ENCODE assay signal across 8 mouse cellular contexts in genomic region chr16:18108221-18108966, GRCm38 (mm10). TPM values are rescaled to one million over a fixed set of nuclear protein-coding genes. Genes with fewer than 3 reads are reported as not detected.
A peak's percentile ranks its signal among the peaks of the same experiment; 100 is the strongest.
DNase-seq lines count a peak whose midpoint lies in the region; ATAC-seq and TF ChIP-seq lines count a peak whose summit lies in the region.

No protein-coding gene starts in this region.

- H3K4me1 ChIP-seq in thymus, adult 2 months (replicated peaks; ENCODE audit: control insufficient read depth, insufficient read depth, low read length), result no peaks in the 10 kb centered on the region; the same call in 1 of the 2 replicates
- no peaks in the 10 kb centered on the region for H3K4me1 ChIP-seq in heart, embryonic 11.5 days (ENCODE audit: control insufficient read depth, insufficient read depth, low read length)
- no peaks in the 10 kb centered on the region for H3K4me1 ChIP-seq in kidney, embryonic 15.5 days
- no peaks in the 10 kb centered on the region for H3K4me1 ChIP-seq in liver, embryonic 13.5 days (replicated peaks)
- no peaks in the 10 kb centered on the region for H3K4me1 ChIP-seq in stomach, embryonic 16.5 days (ENCODE audit: control insufficient read depth, insufficient read depth, low read length)

- WGBS in thymus, adult 2 months, result 57% methylated on average over 5 of the region's 5 CpGs
- 52% methylated on average over 5 of the region's 5 CpGs for WGBS in heart, embryonic 11.5 days (ENCODE audit: insufficient replicate concordance)
- 56% methylated on average over 5 of the region's 5 CpGs for WGBS in kidney, embryonic 15.5 days
- 37% methylated on average over 5 of the region's 5 CpGs for WGBS in liver, embryonic 13.5 days (ENCODE audit: insufficient replicate concordance)
- 53% methylated on average over 5 of the region's 5 CpGs for WGBS in stomach, embryonic 16.5 days

- no peaks in the 10 kb centered on the region for H3K27me3 ChIP-seq in thymus, adult 2 months (ENCODE audit: control insufficient read depth, insufficient read depth, low read length)
- H3K27me3 ChIP-seq in heart, embryonic 11.5 days (ENCODE audit: control insufficient read depth, insufficient read depth, low read length), result no peaks in the 10 kb centered on the region
- H3K27me3 ChIP-seq in kidney, embryonic 15.5 days, result no peaks in the 10 kb centered on the region
- no peaks in the 10 kb centered on the region for H3K27me3 ChIP-seq in liver, embryonic 13.5 days
- H3K27me3 ChIP-seq in stomach, embryonic 16.5 days (ENCODE audit: control insufficient read depth, insufficient read depth, low read length), result no peaks in the 10 kb centered on the region

- DNase-seq in thymus, adult 2 months, result peak; percentile 54
- no peak for DNase-seq in thymus, adult 18-20 months
- DNase-seq in embryo, embryonic 10 days (ENCODE audit: low spot score), result peak; percentile 85
- no peak for DNase-seq in liver, embryonic 13.5 days
- peak; percentile 35 to 45 for DNase-seq in natural killer cell, adult 2 months (ENCODE audit: low spot score in 2 of 2)

- H3K36me3 ChIP-seq in thymus, adult 2 months (ENCODE audit: control insufficient read depth, insufficient read depth, low read length), result no peaks in the 10 kb centered on the region
- no peaks in the 10 kb centered on the region for H3K36me3 ChIP-seq in heart, embryonic 11.5 days (ENCODE audit: control insufficient read depth, insufficient read depth, low read length)
- no peaks in the 10 kb centered on the region for H3K36me3 ChIP-seq in kidney, embryonic 15.5 days
- H3K36me3 ChIP-seq in liver, embryonic 13.5 days, result no peaks in the 10 kb centered on the region
- no peaks in the 10 kb centered on the region for H3K36me3 ChIP-seq in stomach, embryonic 16.5 days (ENCODE audit: control insufficient read depth, insufficient read depth, low read length)

- no peak for TF ChIP-seq POLR2A in thymus, adult 2 months (IDR thresholded peaks at IDR 0.05; ENCODE audit: control insufficient read depth, extremely low read depth, insufficient read depth, low read length, poor library complexity)

- H3K9me3 ChIP-seq in heart, embryonic 11.5 days (replicated peaks; ENCODE audit: control insufficient read depth, low read length), result peaks cover 8% of the 10 kb centered on the region; the same call in 1 of the 2 replicates
- H3K9me3 ChIP-seq in kidney, embryonic 15.5 days (replicated peaks), result peaks cover 3% of the 10 kb centered on the region; the same call in 1 of the 2 replicates
- peaks cover 4% of the 10 kb centered on the region; the same call in 1 of the 2 replicates for H3K9me3 ChIP-seq in liver, embryonic 13.5 days (replicated peaks)
- no peaks in the 10 kb centered on the region; the same call in 1 of the 2 replicates for H3K9me3 ChIP-seq in stomach, embryonic 16.5 days (replicated peaks; ENCODE audit: control insufficient read depth, low read length)

- peak; percentile 68; the same call in 1 of the 2 replicates for TF ChIP-seq CTCF in thymus, adult 2 months (IDR thresholded peaks at IDR 0.05; ENCODE audit: borderline replicate concordance, control insufficient read depth, extremely low read depth, insufficient read depth, low read length, poor library complexity)

- peak; percentile 40; the same call in 1 of the 2 replicates for ATAC-seq in heart, embryonic 11.5 days (replicated peaks; ENCODE audit: insufficient number of reproducible peaks, low FRiP score, low TSS enrichment)
- ATAC-seq in kidney, embryonic 15.5 days (replicated peaks; ENCODE audit: low FRiP score), result peak; percentile 65
- ATAC-seq in liver, embryonic 13.5 days (ENCODE audit: low read depth), result peak; percentile 67
- ATAC-seq in stomach, embryonic 16.5 days (ENCODE audit: insufficient read depth, low FRiP score), result peak; percentile 68; the same call in 1 of the 2 replicates

- H3K4me3 ChIP-seq in thymus, adult 2 months (ENCODE audit: control insufficient read depth, insufficient read depth, low read length), result no peak overlapping the region
- no peak overlapping the region for H3K4me3 ChIP-seq in heart, embryonic 11.5 days (ENCODE audit: low read depth, low read length)
- H3K4me3 ChIP-seq in kidney, embryonic 15.5 days (replicated peaks), result no peak overlapping the region
- H3K4me3 ChIP-seq in liver, embryonic 13.5 days (replicated peaks), result no peak overlapping the region
- no peak overlapping the region for H3K4me3 ChIP-seq in stomach, embryonic 16.5 days (replicated peaks; ENCODE audit: low read length)

- H3K4me2 ChIP-seq in heart, embryonic 11.5 days, result no peak overlapping the region
- H3K4me2 ChIP-seq in kidney, embryonic 15.5 days, result no peak overlapping the region
- H3K4me2 ChIP-seq in liver, embryonic 13.5 days, result no peak overlapping the region
- H3K4me2 ChIP-seq in stomach, embryonic 16.5 days (ENCODE audit: low read depth, low read length), result no peak overlapping the region

- no peak overlapping the region for H3K27ac ChIP-seq in thymus, adult 2 months (ENCODE audit: control insufficient read depth, insufficient read depth, low read length)
- no peak overlapping the region for H3K27ac ChIP-seq in heart, embryonic 11.5 days (ENCODE audit: low read depth, low read length)
- no peak overlapping the region for H3K27ac ChIP-seq in kidney, embryonic 15.5 days
- H3K27ac ChIP-seq in liver, embryonic 13.5 days, result no peak overlapping the region
- H3K27ac ChIP-seq in stomach, embryonic 16.5 days (ENCODE audit: low read length), result no peak overlapping the region

- no peak overlapping the region for H3K9ac ChIP-seq in heart, embryonic 11.5 days (ENCODE audit: low read depth, low read length)
- no peak overlapping the region for H3K9ac ChIP-seq in kidney, embryonic 15.5 days
- H3K9ac ChIP-seq in liver, embryonic 13.5 days, result no peak overlapping the region
- H3K9ac ChIP-seq in stomach, embryonic 16.5 days (ENCODE audit: low read length), result no peak overlapping the region

RNA-seq across cellular contexts. Expression of gene Prodh, which starts 18.4 kb away (rescaled TPM):
- polyA plus RNA-seq in thymus, adult 2 months (2012; rRNA removed), result 74.1 and 84.2 TPM in 2 replicates
- polyA plus RNA-seq in heart, embryonic 11.5 days (2014; fragmentation: Nextera tagmentation; extraction: Ambion mirVana), result 8.0 TPM in 2 replicates
- polyA plus RNA-seq in kidney, embryonic 15.5 days (2015; fragmentation: Nextera tagmentation; extraction: Ambion mirVana), result 19.5 and 20.5 TPM in 2 replicates
- polyA plus RNA-seq in liver, embryonic 13.5 days (2015; fragmentation: Nextera tagmentation; extraction: Ambion mirVana), result 5.2 and 5.9 TPM in 2 replicates
- polyA plus RNA-seq in stomach, embryonic 16.5 days (2015; fragmentation: Nextera tagmentation; extraction: Ambion mirVana), result 15.3 and 17.8 TPM in 2 replicates

RNA-seq across cellular contexts. Expression of gene Rtn4r, which starts 19.0 kb away (rescaled TPM):
- 5.7 and 6.6 TPM in 2 replicates for polyA plus RNA-seq in thymus, adult 2 months (2012; rRNA removed)
- polyA plus RNA-seq in heart, embryonic 11.5 days (2014; fragmentation: Nextera tagmentation; extraction: Ambion mirVana), result 0.25 and 0.26 TPM in 2 replicates
- 2.6 and 3.6 TPM in 2 replicates for polyA plus RNA-seq in kidney, embryonic 15.5 days (2015; fragmentation: Nextera tagmentation; extraction: Ambion mirVana)
- polyA plus RNA-seq in liver, embryonic 13.5 days (2015; fragmentation: Nextera tagmentation; extraction: Ambion mirVana), result 0.33 and 0.56 TPM in 2 replicates
- 0.84 and 1.0 TPM in 2 replicates for polyA plus RNA-seq in stomach, embryonic 16.5 days (2015; fragmentation: Nextera tagmentation; extraction: Ambion mirVana)

RNA-seq across cellular contexts. Expression of gene Dgcr6, which starts 55.7 kb away (rescaled TPM):
- polyA plus RNA-seq in thymus, adult 2 months (2012; rRNA removed), result 110 and 117 TPM in 2 replicates
- polyA plus RNA-seq in heart, embryonic 11.5 days (2014; fragmentation: Nextera tagmentation; extraction: Ambion mirVana), result 64.3 and 64.7 TPM in 2 replicates
- 93.2 and 105 TPM in 2 replicates for polyA plus RNA-seq in kidney, embryonic 15.5 days (2015; fragmentation: Nextera tagmentation; extraction: Ambion mirVana)
- 29.0 and 29.1 TPM in 2 replicates for polyA plus RNA-seq in liver, embryonic 13.5 days (2015; fragmentation: Nextera tagmentation; extraction: Ambion mirVana)
- 67.7 and 69.2 TPM in 2 replicates for polyA plus RNA-seq in stomach, embryonic 16.5 days (2015; fragmentation: Nextera tagmentation; extraction: Ambion mirVana)

Comparison
In these comparisons a context has a peak if more than half of its experiments do, and no peak if none do; other contexts are left out.
1. DNase-seq: peak in thymus, adult 2 months (single experiment), embryo, embryonic 10 days (single experiment) and natural killer cell, adult 2 months (2 of 2); none in thymus, adult 18-20 months (0 of 2) and liver, embryonic 13.5 days (single experiment).
2. Peak in every context shown above with its lines, with median percentiles within 50 percentile points of each other: ATAC-seq.